Mouse (Mus musculus): Measurements from ENCODE around the gene Sntb2. TPM values are rescaled to one million over a fixed set of nuclear protein-coding genes. Genes with fewer than 3 reads are reported as not detected.
"Not testable (repeated sequence)": the region's sequence is repeated elsewhere in the genome, so short reads cannot be mapped to it uniquely, and the experiment has no call there.

Gene Sntb2
- polyA plus RNA-seq, 1 experiment from 2014 or later = 7.4 TPM

DNA sequence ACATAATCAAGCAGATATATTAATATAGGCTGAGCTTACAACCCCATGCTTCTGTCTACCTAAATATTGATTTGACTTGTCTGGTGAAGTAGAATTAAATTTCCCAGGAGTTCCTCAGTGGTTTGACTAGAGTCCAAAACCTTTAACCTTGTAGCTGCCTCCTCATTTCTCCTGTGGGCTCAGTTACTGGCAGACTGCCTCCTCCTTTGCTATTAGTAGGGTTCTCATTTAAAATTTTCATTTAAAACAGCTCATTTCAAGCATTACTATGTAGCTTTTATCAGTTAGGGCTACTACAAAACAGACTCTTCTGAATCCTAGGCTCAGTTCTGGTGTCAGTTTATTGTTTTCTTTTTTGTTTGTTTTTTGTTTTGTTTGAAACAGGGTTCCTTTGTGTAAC, 50.4 kb downstream of the Sntb2 start:
- Histone ChIP-seq H3K27ac (no peak overlapping the region), H3K4me1 (no peaks in the 10 kb centered on the region), H3K36me3 (replicated peaks) (peaks cover 27% of the 10 kb centered on the region), H3K27me3 (ENCODE audit: poor library complexity, severe bottlenecking) (no peaks in the 10 kb centered on the region), H3K9me3 (no peaks in the 10 kb centered on the region), H3K4me3 (no peak overlapping the region)
- DNase-seq (ENCODE audit: extremely low spot score, low spot score) = no peak

DNA sequence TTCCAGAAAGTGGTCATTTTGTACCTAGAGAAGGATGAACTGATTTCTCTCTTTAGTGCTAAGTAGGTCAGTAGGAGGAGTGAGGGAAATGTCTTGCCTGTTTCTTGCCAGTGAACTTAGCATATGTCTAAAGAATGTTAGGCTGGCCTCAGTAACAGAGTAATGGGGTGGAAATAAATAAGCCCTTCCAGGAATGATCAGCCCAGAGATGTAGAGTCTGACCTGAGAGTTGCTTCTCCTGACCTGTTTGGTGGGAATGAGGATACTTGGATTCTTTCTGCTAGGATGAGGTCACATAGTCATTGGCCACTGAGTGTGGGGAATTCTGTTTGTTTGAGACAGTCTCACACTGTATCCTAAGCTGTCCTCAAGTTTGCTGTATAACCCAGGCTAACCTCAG, 52.0 kb downstream of the Sntb2 start:
- no peak for DNase-seq (ENCODE audit: extremely low spot score, low spot score)
- Histone ChIP-seq H3K36me3 (replicated peaks) (peaks cover 32% of the 10 kb centered on the region), H3K4me3 (no peak overlapping the region), H3K4me1 (no peaks in the 10 kb centered on the region), H3K27ac (no peak overlapping the region), H3K27me3 (ENCODE audit: poor library complexity, severe bottlenecking) (no peaks in the 10 kb centered on the region), H3K9me3 (no peaks in the 10 kb centered on the region)

- Histone ChIP-seq H3K27me3 (ENCODE audit: poor library complexity, severe bottlenecking) (no peaks in the 10 kb centered on the region), H3K36me3 (replicated peaks) (peaks cover 48% of the 10 kb centered on the region), H3K9me3 (no peaks in the 10 kb centered on the region), H3K27ac (no peak overlapping the region), H3K4me3 (no peak overlapping the region), H3K4me1 (no peaks in the 10 kb centered on the region)
- 92% methylated on average over 7 of the region's 7 CpGs for WGBS
- DNase-seq (ENCODE audit: extremely low spot score, low spot score) = no peak
Measured at GRCm38 (mm10) chr8:106991393-106991792, 55.8 kb downstream of the Sntb2 start.

DNA sequence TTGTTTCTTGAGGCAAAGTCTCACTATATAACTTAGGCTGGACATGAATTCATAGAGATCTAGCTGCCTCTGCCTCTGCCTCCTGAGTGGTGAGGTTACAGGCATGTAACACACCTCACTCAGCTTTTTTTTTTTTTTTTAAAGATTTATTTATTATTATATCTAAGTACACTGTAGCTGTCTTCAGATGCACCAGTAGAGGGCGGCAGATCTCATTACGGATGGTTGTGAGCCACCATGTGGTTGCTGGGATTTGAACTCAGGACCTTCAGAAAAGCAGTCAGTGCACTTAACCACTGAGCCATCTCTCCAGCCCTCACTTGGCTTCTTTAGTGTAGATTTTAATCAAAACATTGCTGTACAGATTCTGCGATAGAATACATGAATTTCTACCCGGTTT, 60.8 kb downstream of the Sntb2 start:
- not testable (repeated sequence) for H3K4me1 ChIP-seq; H3K9me3 ChIP-seq; H3K27me3 ChIP-seq (ENCODE audit: poor library complexity, severe bottlenecking); H3K27ac ChIP-seq; H3K4me3 ChIP-seq; DNase-seq (ENCODE audit: extremely low spot score, low spot score)
- 92% methylated on average over 4 of the region's 4 CpGs for WGBS
- H3K36me3 ChIP-seq (replicated peaks) = peaks cover 65% of the 10 kb centered on the region

DNA sequence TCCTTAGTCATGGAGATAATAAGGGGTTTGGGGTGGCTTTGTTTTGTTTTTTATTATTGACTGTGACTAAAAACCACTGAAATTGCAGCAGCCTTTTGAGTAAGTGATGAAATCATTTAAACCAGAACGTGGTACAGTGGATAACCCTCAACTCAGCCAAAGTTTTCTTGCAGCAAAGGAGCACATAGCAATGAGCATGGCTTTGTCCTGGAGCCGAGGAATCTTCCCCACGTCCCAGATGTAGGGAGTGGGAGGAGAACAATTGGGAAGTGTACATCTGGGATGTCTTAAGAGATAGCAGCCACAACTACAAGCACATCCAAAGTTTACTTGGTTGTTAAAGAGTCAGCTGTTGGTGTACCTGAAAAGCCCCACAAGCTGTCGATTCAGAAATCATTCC, 61.9 kb downstream of the Sntb2 start:
- H3K27ac ChIP-seq = no peak overlapping the region
- no peak overlapping the region for H3K4me3 ChIP-seq
- peaks cover 57% of the 10 kb centered on the region for H3K36me3 ChIP-seq (replicated peaks)
- no peaks in the 10 kb centered on the region for H3K27me3 ChIP-seq (ENCODE audit: poor library complexity, severe bottlenecking)
- 91% methylated on average over 4 of the region's 4 CpGs for WGBS
- no peaks in the 10 kb centered on the region for H3K9me3 ChIP-seq
- no peak for DNase-seq (ENCODE audit: extremely low spot score, low spot score)
- no peaks in the 10 kb centered on the region for H3K4me1 ChIP-seq

DNA sequence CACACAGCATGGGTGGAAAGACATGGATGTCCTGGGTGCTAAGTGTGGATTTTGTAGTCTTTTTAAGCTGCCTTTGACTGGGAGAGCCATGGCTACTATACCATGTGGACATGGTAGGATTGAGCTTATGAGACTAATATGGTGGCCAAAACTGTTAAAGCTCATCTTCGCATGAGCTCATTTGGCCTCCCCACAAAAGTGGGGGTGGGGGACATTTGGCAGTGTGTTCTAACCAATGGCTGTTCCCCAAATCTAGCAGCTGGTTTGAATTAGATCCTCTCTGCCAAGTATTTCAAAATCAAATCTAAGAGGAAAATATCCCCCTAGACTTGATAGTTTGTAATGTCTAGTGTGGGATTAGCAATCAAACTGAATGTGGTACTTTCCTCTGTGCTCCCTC, 63.5 kb downstream of the Sntb2 start:
- peaks cover 51% of the 10 kb centered on the region for H3K36me3 ChIP-seq (replicated peaks)
- WGBS = 88% methylated on average over 1 of the region's 1 CpGs
- no peak overlapping the region for H3K27ac ChIP-seq
- no peak for DNase-seq (ENCODE audit: extremely low spot score, low spot score)
- H3K27me3 ChIP-seq (ENCODE audit: poor library complexity, severe bottlenecking) = no peaks in the 10 kb centered on the region
- no peaks in the 10 kb centered on the region for H3K9me3 ChIP-seq
- no peak overlapping the region for H3K4me3 ChIP-seq
- H3K4me1 ChIP-seq = no peaks in the 10 kb centered on the region

DNA sequence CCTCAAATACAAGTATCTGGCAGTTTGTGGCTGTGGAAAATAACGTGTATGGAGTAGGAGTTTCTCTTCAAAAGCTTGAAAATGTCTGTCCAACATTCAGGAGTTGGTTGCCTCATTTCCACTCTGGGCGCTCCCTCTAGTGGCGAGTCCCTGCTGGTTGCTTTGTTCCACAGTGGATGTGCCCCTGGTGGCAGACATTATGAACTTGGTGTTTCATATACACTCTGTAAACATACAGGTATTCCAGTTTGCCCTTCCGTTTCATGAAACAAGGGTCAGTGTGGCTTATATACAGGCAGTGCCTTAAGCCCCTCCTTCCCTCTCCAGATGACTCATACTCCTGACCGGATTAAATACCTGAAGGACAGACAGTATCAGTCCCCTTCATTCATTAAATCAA, 67.0 kb downstream of the Sntb2 start:
- H3K36me3 ChIP-seq (replicated peaks) = peaks cover 42% of the 10 kb centered on the region
- no peaks in the 10 kb centered on the region for H3K9me3 ChIP-seq
- H3K4me3 ChIP-seq = no peak overlapping the region
- no peaks in the 10 kb centered on the region for H3K4me1 ChIP-seq
- 53% methylated on average over 5 of the region's 5 CpGs for WGBS
- peak; percentile 84 for DNase-seq (ENCODE audit: extremely low spot score, low spot score)
- H3K27me3 ChIP-seq (ENCODE audit: poor library complexity, severe bottlenecking) = no peaks in the 10 kb centered on the region
- no peak overlapping the region for H3K27ac ChIP-seq

DNA sequence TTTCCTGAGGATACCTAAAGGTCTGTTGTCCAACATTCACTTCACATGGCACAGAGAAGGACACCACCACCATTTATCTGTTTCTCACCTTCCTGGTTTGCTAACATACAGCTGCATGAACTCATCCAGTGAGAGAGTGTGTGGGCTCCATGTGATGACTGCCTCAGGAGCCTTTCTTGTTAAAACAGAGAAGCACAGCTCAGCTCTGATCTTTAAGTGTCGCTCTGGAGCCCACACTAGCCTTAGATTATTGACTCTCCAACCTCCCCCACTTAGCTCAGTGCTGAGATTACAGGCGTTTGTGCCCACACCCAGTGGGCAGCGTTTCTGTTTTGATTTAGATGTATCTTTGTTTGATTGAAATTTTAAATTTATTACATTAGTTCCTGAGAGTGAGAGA, 72.2 kb downstream of the Sntb2 start:
- DNase-seq (ENCODE audit: extremely low spot score, low spot score) = no peak
- peaks cover 68% of the 10 kb centered on the region for H3K36me3 ChIP-seq (replicated peaks)
- no peaks in the 10 kb centered on the region for H3K4me1 ChIP-seq
- no peaks in the 10 kb centered on the region for H3K9me3 ChIP-seq
- WGBS = 94% methylated on average over 3 of the region's 3 CpGs
- H3K27me3 ChIP-seq (ENCODE audit: poor library complexity, severe bottlenecking) = no peaks in the 10 kb centered on the region
- H3K4me3 ChIP-seq = no peak overlapping the region
- no peak overlapping the region for H3K27ac ChIP-seq

DNA sequence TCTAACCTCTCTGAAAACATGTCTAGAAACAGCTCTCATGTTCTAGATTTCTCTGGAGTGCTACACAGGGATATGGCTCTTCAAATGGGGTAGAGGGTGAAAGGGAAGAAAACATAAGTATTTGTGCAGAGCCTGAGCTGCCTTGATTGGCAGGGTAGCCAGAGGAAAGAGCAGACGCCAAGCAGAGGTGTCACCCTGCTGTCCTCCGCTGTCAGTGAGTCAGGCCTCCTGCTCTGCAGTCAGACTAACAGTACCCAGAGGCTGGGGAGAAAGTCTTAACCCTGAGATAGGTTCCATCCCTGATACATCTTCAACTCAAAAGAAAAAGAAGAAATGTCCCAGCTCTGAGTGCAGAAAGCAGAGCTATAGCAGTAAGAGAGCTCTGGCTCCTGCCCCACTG, 77.1 kb downstream of the Sntb2 start:
- Histone ChIP-seq H3K9me3 (no peaks in the 10 kb centered on the region), H3K27me3 (ENCODE audit: poor library complexity, severe bottlenecking) (no peaks in the 10 kb centered on the region), H3K4me1 (no peaks in the 10 kb centered on the region), H3K27ac (no peak overlapping the region), H3K4me3 (no peak overlapping the region), H3K36me3 (replicated peaks) (peaks cover 45% of the 10 kb centered on the region)
- WGBS = 88% methylated on average over 2 of the region's 2 CpGs
- DNase-seq (ENCODE audit: extremely low spot score, low spot score) = no peak

DNA sequence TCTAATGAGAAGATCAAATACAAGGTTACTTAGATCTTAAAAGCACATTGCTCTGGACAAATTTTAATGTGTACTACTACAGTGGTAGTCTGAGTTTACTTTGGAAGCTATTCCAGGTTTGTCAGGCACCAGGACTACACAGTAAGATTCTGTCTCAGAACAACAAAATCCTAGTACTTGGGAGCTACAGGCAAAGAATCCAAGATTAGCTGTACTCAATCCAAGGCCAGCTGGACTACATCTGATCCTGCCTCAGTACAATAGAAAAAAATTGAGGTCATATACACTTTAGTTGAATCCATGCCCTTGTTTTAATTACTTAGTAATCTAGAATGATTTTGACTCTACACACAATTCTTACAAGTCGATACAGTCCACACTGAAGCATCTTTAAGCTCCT, 79.4 kb downstream of the Sntb2 start:
- DNase-seq (ENCODE audit: extremely low spot score, low spot score) = no peak
- H3K27ac ChIP-seq = no peak overlapping the region
- no peaks in the 10 kb centered on the region for H3K9me3 ChIP-seq
- H3K4me1 ChIP-seq = no peaks in the 10 kb centered on the region
- 87% methylated on average over 1 of the region's 1 CpGs for WGBS
- no peak overlapping the region for H3K4me3 ChIP-seq
- H3K36me3 ChIP-seq (replicated peaks) = peaks cover 32% of the 10 kb centered on the region
- no peaks in the 10 kb centered on the region for H3K27me3 ChIP-seq (ENCODE audit: poor library complexity, severe bottlenecking)

- Histone ChIP-seq H3K27ac (no peak overlapping the region), H3K36me3 (replicated peaks) (no peaks in the 10 kb centered on the region), H3K4me1 (no peaks in the 10 kb centered on the region), H3K9me3 (no peaks in the 10 kb centered on the region), H3K4me3 (no peak overlapping the region), H3K27me3 (ENCODE audit: poor library complexity, severe bottlenecking) (no peaks in the 10 kb centered on the region)
- DNase-seq (ENCODE audit: extremely low spot score, low spot score) = no peak
- 91% methylated on average over 8 of the region's 8 CpGs for WGBS
Measured at GRCm38 (mm10) chr8:107023479-107023878, 87.9 kb downstream of the Sntb2 start.

GRCm38 (mm10) chr8:107029310-107029709, 93.8 kb downstream of the Sntb2 start:
- peaks cover 27% of the 10 kb centered on the region for H3K4me1 ChIP-seq
- H3K36me3 ChIP-seq (replicated peaks) = 0 out of 2 replicates have a peak, but pooled peaks cover under 1% of the 10 kb centered on the region
- DNase-seq (ENCODE audit: extremely low spot score, low spot score) = no peak
- H3K27ac ChIP-seq = no peak overlapping the region
- 84% methylated on average over 3 of the region's 3 CpGs for WGBS
- H3K9me3 ChIP-seq = no peaks in the 10 kb centered on the region
- no peak overlapping the region for H3K4me3 ChIP-seq
- no peaks in the 10 kb centered on the region for H3K27me3 ChIP-seq (ENCODE audit: poor library complexity, severe bottlenecking)

GRCm38 (mm10) chr8:107030058-107030457, 94.5 kb downstream of the Sntb2 start:
- Histone ChIP-seq H3K9me3 (no peaks in the 10 kb centered on the region), H3K27me3 (ENCODE audit: poor library complexity, severe bottlenecking) (no peaks in the 10 kb centered on the region), H3K36me3 (replicated peaks) (0 out of 2 replicates have a peak, but pooled peaks cover 3% of the 10 kb centered on the region), H3K4me3 (no peak overlapping the region), H3K4me1 (peaks cover 27% of the 10 kb centered on the region), H3K27ac (no peak overlapping the region)
- DNase-seq (ENCODE audit: extremely low spot score, low spot score) = no peak
- 75% methylated on average over 5 of the region's 5 CpGs for WGBS
